ENCODE assay signal across 17 mouse cellular contexts in genomic region chr2:178930125-178930524, GRCm38 (mm10).
"Had no signal": no experiment of that assay in that cellular context is flagged by ENCODE, and none has a peak within 500 bp of the region (broad histone marks: within the 10 kb centered on the region; RNA-seq: fewer than 3 reads in every experiment).

No protein-coding gene starts in this region.

- H3K27ac ChIP-seq: limb, embryonic 12.5 days; liver, embryonic 14.5 days; macrophage; midbrain, embryonic 12.5 days; neural tube, embryonic 13.5 days had no signal

- H3K4me2 ChIP-seq: limb, embryonic 12.5 days; midbrain, embryonic 12.5 days; neural tube, embryonic 13.5 days had no signal

- DNase-seq: kidney, postnatal 4 days; lung, adult 2 months; retina, postnatal 1 day; right cerebral cortex, postnatal 4 days; spleen, adult 18-20 months; thymus, adult 18-20 months; thymus, postnatal 14 days had no signal

- H3K36me3 ChIP-seq: limb, embryonic 12.5 days; midbrain, embryonic 12.5 days; neural tube, embryonic 13.5 days had no signal

- ATAC-seq: hindbrain, embryonic 16.5 days; inflammation-experienced regulatory T-cells, adult 6 months; lung, postnatal 0 days; midbrain, embryonic 16.5 days had no signal

- H3K4me1 ChIP-seq: limb, embryonic 12.5 days; megakaryocyte, embryonic 14.5 days had no signal

- H3K9ac ChIP-seq: limb, embryonic 12.5 days; liver, embryonic 14.5 days; midbrain, embryonic 12.5 days; neural tube, embryonic 13.5 days had no signal

- H3K27me3 ChIP-seq: limb, embryonic 12.5 days; megakaryocyte, embryonic 14.5 days; midbrain, embryonic 12.5 days; neural tube, embryonic 13.5 days had no signal

- H3K4me3 ChIP-seq: limb, embryonic 12.5 days; megakaryocyte, embryonic 14.5 days; midbrain, embryonic 12.5 days; neural tube, embryonic 13.5 days had no signal

- H3K9me3 ChIP-seq: limb, embryonic 12.5 days; midbrain, embryonic 12.5 days; neural tube, embryonic 13.5 days had no signal
